Mouse (Mus musculus): ENCODE data around the gene Cst6.
"Not testable (repeated sequence)": the region's sequence is repeated elsewhere in the genome, so short reads cannot be mapped to it uniquely, and the experiment has no call there.

Gene Cst6

GRCm38 (mm10) chr19:5349502-5349873 is at the start of gene Cst6:
Gene Cst6, minus strand, starts transcription at chr19:5349574.
- not testable (repeated sequence) for ATAC-seq (ENCODE audit: insufficient number of reproducible peaks, low FRiP score, low TSS enrichment)

GRCm38 (mm10) chr19:5395371-5395770 is 46.0 kb upstream of the Cst6 start:
- no peak for ATAC-seq (ENCODE audit: insufficient number of reproducible peaks, low FRiP score, low TSS enrichment)

GRCm38 (mm10) chr19:5394168-5394567 is 44.8 kb upstream of the Cst6 start:
- no peak for ATAC-seq (ENCODE audit: insufficient number of reproducible peaks, low FRiP score, low TSS enrichment)

- ATAC-seq (ENCODE audit: insufficient number of reproducible peaks, low FRiP score, low TSS enrichment): no peak
Observed at GRCm38 (mm10) chr19:5392892-5393291, 43.5 kb upstream of the Cst6 start.

- ATAC-seq (ENCODE audit: insufficient number of reproducible peaks, low FRiP score, low TSS enrichment): no peak
Observed at GRCm38 (mm10) chr19:5390416-5390815, 41.0 kb upstream of the Cst6 start.

GRCm38 (mm10) chr19:5389647-5390046 is 40.3 kb upstream of the Cst6 start:
- ATAC-seq (ENCODE audit: insufficient number of reproducible peaks, low FRiP score, low TSS enrichment): no peak

- peak; percentile 94 for ATAC-seq (ENCODE audit: insufficient number of reproducible peaks, low FRiP score, low TSS enrichment)
Observed at GRCm38 (mm10) chr19:5388588-5389242, 39.3 kb upstream of the Cst6 start, which contains the start of gene Sart1. Gene Sart1, minus strand, starts transcription at chr19:5388703.

- ATAC-seq (ENCODE audit: insufficient number of reproducible peaks, low FRiP score, low TSS enrichment): no peak
Observed at GRCm38 (mm10) chr19:5388011-5388441, 38.7 kb upstream of the Cst6 start.

GRCm38 (mm10) chr19:5384715-5385114 is 35.3 kb upstream of the Cst6 start:
- no peak for ATAC-seq (ENCODE audit: insufficient number of reproducible peaks, low FRiP score, low TSS enrichment)

GRCm38 (mm10) chr19:5383326-5383725 is 34.0 kb upstream of the Cst6 start:
- no peak for ATAC-seq (ENCODE audit: insufficient number of reproducible peaks, low FRiP score, low TSS enrichment)

GRCm38 (mm10) chr19:5377446-5377845 is 28.1 kb upstream of the Cst6 start:
- ATAC-seq (ENCODE audit: insufficient number of reproducible peaks, low FRiP score, low TSS enrichment): no peak

GRCm38 (mm10) chr19:5374748-5375147 is 25.4 kb upstream of the Cst6 start:
- no peak for ATAC-seq (ENCODE audit: insufficient number of reproducible peaks, low FRiP score, low TSS enrichment)

GRCm38 (mm10) chr19:5374177-5374576 is 24.8 kb upstream of the Cst6 start:
- ATAC-seq (ENCODE audit: insufficient number of reproducible peaks, low FRiP score, low TSS enrichment): no peak

- no peak for ATAC-seq (ENCODE audit: insufficient number of reproducible peaks, low FRiP score, low TSS enrichment)
Observed at GRCm38 (mm10) chr19:5372724-5373123, 23.4 kb upstream of the Cst6 start.

- ATAC-seq (ENCODE audit: insufficient number of reproducible peaks, low FRiP score, low TSS enrichment): no peak
Observed at GRCm38 (mm10) chr19:5370932-5371331, 21.6 kb upstream of the Cst6 start.

- ATAC-seq (ENCODE audit: insufficient number of reproducible peaks, low FRiP score, low TSS enrichment): no peak
Observed at GRCm38 (mm10) chr19:5367455-5367854, 18.1 kb upstream of the Cst6 start.

GRCm38 (mm10) chr19:5367053-5367359 is 17.6 kb upstream of the Cst6 start, which contains the start of gene Banf1:
Gene Banf1, minus strand, starts transcription at chr19:5367168.
- no peak for ATAC-seq (ENCODE audit: insufficient number of reproducible peaks, low FRiP score, low TSS enrichment)

- peak; percentile 79; the same call in 1 of the 2 replicates for ATAC-seq (ENCODE audit: insufficient number of reproducible peaks, low FRiP score, low TSS enrichment)
Observed at GRCm38 (mm10) chr19:5366175-5367052, 17.0 kb upstream of the Cst6 start, which contains the start of gene Eif1ad. Gene Eif1ad, plus strand, starts transcription at chr19:5366741.

GRCm38 (mm10) chr19:5365751-5366150 is 16.4 kb upstream of the Cst6 start:
- no peak for ATAC-seq (ENCODE audit: insufficient number of reproducible peaks, low FRiP score, low TSS enrichment)

- ATAC-seq (ENCODE audit: insufficient number of reproducible peaks, low FRiP score, low TSS enrichment): no peak
Observed at GRCm38 (mm10) chr19:5364124-5364523, 14.8 kb upstream of the Cst6 start.

GRCm38 (mm10) chr19:5362186-5362585 is 12.8 kb upstream of the Cst6 start:
- ATAC-seq (ENCODE audit: insufficient number of reproducible peaks, low FRiP score, low TSS enrichment): no peak

- ATAC-seq (ENCODE audit: insufficient number of reproducible peaks, low FRiP score, low TSS enrichment): no peak
Observed at GRCm38 (mm10) chr19:5356080-5356479, 6.7 kb upstream of the Cst6 start.
